Comparison of ENCODE assay signal across 8 mouse cellular contexts in genomic region chr4:141874601-141875460, GRCm38 (mm10). TPM values are rescaled to one million over a fixed set of nuclear protein-coding genes. Genes with fewer than 3 reads are reported as not detected.
DNase-seq lines count a peak whose midpoint lies in the region; ATAC-seq lines count a peak whose summit lies in the region.

Efhd2 (minus strand) TSS chr4:141874920.

- peak within 1 kb of the TSS; percentile 95 for H3K4me2 ChIP-seq in intestine, embryonic 16.5 days (ENCODE audit: low read depth, low read length)
- peak within 1 kb of the TSS; percentile 97 for H3K4me2 ChIP-seq in limb, embryonic 12.5 days
- peak within 1 kb of the TSS; percentile 92 for H3K4me2 ChIP-seq in midbrain, embryonic 14.5 days (ENCODE audit: low read length)

- no peaks in the 10 kb centered on the region for H3K27me3 ChIP-seq in intestine, embryonic 16.5 days (replicated peaks; ENCODE audit: control insufficient read depth, insufficient read depth, low read length)
- peaks cover 38% of the 10 kb centered on the region for H3K27me3 ChIP-seq in limb, embryonic 12.5 days
- H3K27me3 ChIP-seq in midbrain, embryonic 14.5 days (ENCODE audit: control insufficient read depth, insufficient read depth, low read length): no peaks in the 10 kb centered on the region

- ATAC-seq in intestine, embryonic 16.5 days: peak; percentile 75
- ATAC-seq in limb, embryonic 12.5 days (ENCODE audit: insufficient number of reproducible peaks, insufficient read depth, low FRiP score, low TSS enrichment, low read depth): peak; percentile 78
- peak; percentile 86 for ATAC-seq in midbrain, embryonic 14.5 days (ENCODE audit: low FRiP score, low TSS enrichment)

- no peaks in the 10 kb centered on the region for H3K9me3 ChIP-seq in intestine, embryonic 16.5 days (ENCODE audit: control insufficient read depth, low read length)
- H3K9me3 ChIP-seq in limb, embryonic 12.5 days: no peaks in the 10 kb centered on the region
- H3K9me3 ChIP-seq in midbrain, embryonic 14.5 days (ENCODE audit: control insufficient read depth, low read length): no peaks in the 10 kb centered on the region

- DNase-seq in left cerebral cortex, adult 18-20 months (ENCODE audit: low spot score in 2 of 2): peak; percentile 70 to 88
- DNase-seq in left cerebral cortex, adult 11 months (ENCODE audit: low spot score): no peak
- peak; percentile 92 for DNase-seq in embryo, embryonic 11 days
- peak; percentile 77 to 84 for DNase-seq in gastrocnemius, postnatal 4 days (ENCODE audit: low spot score in 2 of 2)
- DNase-seq in midbrain, embryonic 14.5 days: peak; percentile 94
- DNase-seq in spleen, postnatal 10 days (ENCODE audit: low spot score in 2 of 2): peak; percentile 68 to 85

- WGBS in intestine, embryonic 16.5 days: under 1% methylated on average over 67 of the region's 73 CpGs
- under 1% methylated on average over 73 of the region's 73 CpGs for WGBS in limb, embryonic 12.5 days
- under 1% methylated on average over 73 of the region's 73 CpGs for WGBS in midbrain, embryonic 14.5 days

- peaks cover 40% of the 10 kb centered on the region for H3K4me1 ChIP-seq in intestine, embryonic 16.5 days (ENCODE audit: control insufficient read depth, insufficient read depth, low read length)
- H3K4me1 ChIP-seq in limb, embryonic 12.5 days (replicated peaks): peaks cover 36% of the 10 kb centered on the region
- peaks cover 46% of the 10 kb centered on the region for H3K4me1 ChIP-seq in midbrain, embryonic 14.5 days (ENCODE audit: control insufficient read depth, insufficient read depth, low read length)

- H3K4me3 ChIP-seq in intestine, embryonic 16.5 days (ENCODE audit: low read length): peak within 1 kb of the TSS; percentile 81
- peak within 1 kb of the TSS; percentile 73 for H3K4me3 ChIP-seq in limb, embryonic 12.5 days (replicated peaks)
- peak within 1 kb of the TSS; percentile 72 for H3K4me3 ChIP-seq in midbrain, embryonic 14.5 days (replicated peaks; ENCODE audit: low read depth, low read length)

- peak within 1 kb of the TSS; percentile 91 for H3K27ac ChIP-seq in intestine, embryonic 16.5 days (ENCODE audit: low read length)
- no peak within 1 kb of the TSS for H3K27ac ChIP-seq in limb, embryonic 12.5 days
- peak within 1 kb of the TSS; percentile 75 for H3K27ac ChIP-seq in midbrain, embryonic 14.5 days (replicated peaks; ENCODE audit: low read depth, low read length)

- H3K36me3 ChIP-seq in intestine, embryonic 16.5 days (ENCODE audit: control insufficient read depth, insufficient read depth, low read length): no peaks in the 10 kb centered on the region
- no peaks in the 10 kb centered on the region for H3K36me3 ChIP-seq in limb, embryonic 12.5 days
- H3K36me3 ChIP-seq in midbrain, embryonic 14.5 days (ENCODE audit: control insufficient read depth, insufficient read depth, low read length): 0 out of 2 replicates have a peak, but pooled peaks cover 4% of the 10 kb centered on the region

- peak within 1 kb of the TSS; percentile 92 for H3K9ac ChIP-seq in intestine, embryonic 16.5 days (ENCODE audit: low read depth, low read length)
- peak within 1 kb of the TSS; percentile 79 for H3K9ac ChIP-seq in limb, embryonic 12.5 days (replicated peaks)
- peak within 1 kb of the TSS; percentile 83 for H3K9ac ChIP-seq in midbrain, embryonic 14.5 days (replicated peaks; ENCODE audit: low read length)

RNA-seq across cellular contexts. Expression of gene Efhd2, which starts in this region (rescaled TPM):
- 100 to 1,000 TPM; 298 to 317 TPM for total RNA-seq in left cerebral cortex, adult 18-20 months (2021)
- total RNA-seq in gastrocnemius, postnatal 4 days (2021): 10 to 100 TPM; 60.6 to 68.0 TPM
- polyA plus RNA-seq in intestine, embryonic 16.5 days (2015; fragmentation: Nextera tagmentation; extraction: Ambion mirVana): 140 and 163 TPM in 2 replicates
- polyA plus RNA-seq in limb, embryonic 12.5 days (2016; fragmentation: Nextera tagmentation; extraction: Ambion mirVana): 48.4 and 48.7 TPM in 2 replicates
- 53.8 and 54.0 TPM in 2 replicates for polyA plus RNA-seq in midbrain, embryonic 14.5 days (2014; fragmentation: Nextera tagmentation; extraction: Ambion mirVana)

Comparison
In these comparisons a context has a peak if more than half of its experiments do, and no peak if none do; other contexts are left out.
1. RNA of gene Efhd2 (total RNA-seq): 298 to 317 TPM in left cerebral cortex, adult 18-20 months; 60.6 to 68.0 TPM in gastrocnemius, postnatal 4 days; every median in the first group is over 4 times any median in the second.
2. Peak in every context shown above with its lines, with median percentiles within 50 percentile points of each other: ATAC-seq, H3K4me2 ChIP-seq, H3K4me3 ChIP-seq and H3K9ac ChIP-seq.